Mouse (Mus musculus): ENCODE results near the gene Dhrs9.
"Not testable (repeated sequence)": the region's sequence is repeated elsewhere in the genome, so short reads cannot be mapped to it uniquely, and the experiment has no call there.

- TF ChIP-seq TAL1, GATA1 (IDR thresholded peaks at IDR 0.05; ENCODE audit: low read length): not testable (repeated sequence)
Measured at GRCm38 (mm10) chr2:69331523-69331922, 48.7 kb upstream of the Dhrs9 start.

Data from erythroblast, embryonic 14.5 days (primary cell).